Mouse (Mus musculus) embryonic fibroblast, embryonic 13.5 days (primary cell): Measurements from ENCODE around the gene Zfp82. TPM values are rescaled to one million over a fixed set of nuclear protein-coding genes. Genes with fewer than 3 reads are reported as not detected.

Source experiments
- H3K27ac ChIP-seq: 2 replicates; pipeline ENCODE4 v1.5.1; 2012; ENCODE audit warnings: low read length, control low read depth, inconsistent platforms; ENCODE audit not compliant: insufficient read depth
- H3K4me1 ChIP-seq: 2 replicates; pipeline ENCODE4 v1.6.1; 2011; ENCODE audit warnings: low read length; ENCODE audit not compliant: control insufficient read depth, insufficient read depth
- H3K4me3 ChIP-seq: 2 replicates; pipeline ENCODE4 v1.5.1; 2011; ENCODE audit warnings: mild to moderate bottlenecking, control low read depth, low read length; ENCODE audit not compliant: insufficient read depth
- CTCF ChIP-seq: IDR thresholded peaks from 2 replicates; pipeline ENCODE4 v1.5.1; 2011; ENCODE audit warnings: mild to moderate bottlenecking, control low read depth, low read length, moderate library complexity, borderline replicate concordance; ENCODE audit not compliant: insufficient read depth
- POLR2A ChIP-seq: IDR thresholded peaks from 2 replicates; pipeline ENCODE4 v1.6.1; 2011; ENCODE audit warnings: low read depth, mild to moderate bottlenecking, control low read depth, low read length, moderate library complexity
- polyA plus RNA-seq: library from polyadenylated mRNA; stranded (reverse); fragments of >200 nt; gene quantifications from 2 replicates; pipeline ENCODE4 v1.2.4, GENCODE M21; 2011; ENCODE audit warnings: low read depth; ENCODE audit not compliant: missing spikeins, insufficient read length

The Zfp82 gene
- polyA plus RNA-seq, 1 experiment = 2.8 TPM

GRCm38 (mm10) chr7:30017226-30017625, 55.5 kb downstream of the Zfp82 start:
- Histone ChIP-seq H3K4me3 (no peak overlapping the region), H3K27ac (no peak overlapping the region), H3K4me1 (no peaks in the 10 kb centered on the region)
- TF ChIP-seq CTCF (no peak), POLR2A (no peak)

- peaks cover 14% of the 10 kb centered on the region for H3K4me1 ChIP-seq
- TF ChIP-seq CTCF = no peak
- TF ChIP-seq POLR2A = no peak
- H3K27ac ChIP-seq = no peak overlapping the region
- no peak overlapping the region for H3K4me3 ChIP-seq
Measured at GRCm38 (mm10) chr7:30012956-30013363, 59.7 kb downstream of the Zfp82 start.

- H3K4me3 ChIP-seq = no peak overlapping the region
- H3K27ac ChIP-seq = peak overlapping the region; percentile 57; the same call in 1 of the 2 replicates
- no peak for TF ChIP-seq POLR2A
- no peak for TF ChIP-seq CTCF
- H3K4me1 ChIP-seq = peaks cover 16% of the 10 kb centered on the region
Measured at GRCm38 (mm10) chr7:30010551-30011195, 62.0 kb downstream of the Zfp82 start.

- TF ChIP-seq POLR2A = no peak
- TF ChIP-seq CTCF = no peak
- peaks cover 16% of the 10 kb centered on the region for H3K4me1 ChIP-seq
- no peak overlapping the region for H3K4me3 ChIP-seq
- peak overlapping the region; percentile 57 for H3K27ac ChIP-seq
Measured at GRCm38 (mm10) chr7:30009321-30010085, 63.2 kb downstream of the Zfp82 start.

GRCm38 (mm10) chr7:30008020-30008690, 64.5 kb downstream of the Zfp82 start:
- Histone ChIP-seq H3K4me1 (peaks cover 16% of the 10 kb centered on the region), H3K27ac (0 out of 2 replicates have a peak overlapping the region, but pooled peaks have one; percentile 2), H3K4me3 (no peak overlapping the region)
- TF ChIP-seq POLR2A (no peak), CTCF (no peak)

GRCm38 (mm10) chr7:30007601-30008000, 65.1 kb downstream of the Zfp82 start:
- Histone ChIP-seq H3K27ac (0 out of 2 replicates have a peak overlapping the region, but pooled peaks have one; percentile 2), H3K4me3 (no peak overlapping the region), H3K4me1 (peaks cover 16% of the 10 kb centered on the region)
- no peak for TF ChIP-seq POLR2A
- TF ChIP-seq CTCF = no peak

Other genes starting within 250 kb of the Zfp82 start
- 3.9 and 5.2 TPM in 2 replicates for gene Zfp940, start 219.2 kb downstream of the Zfp82 start, polyA plus RNA-seq
- gene Zfp420, start 212.9 kb downstream of the Zfp82 start, polyA plus RNA-seq = 5.8 and 7.3 TPM in 2 replicates
- 11.0 and 12.5 TPM in 2 replicates for gene Zfp27, start 166.3 kb downstream of the Zfp82 start, polyA plus RNA-seq
- gene Zfp383, start 164.7 kb downstream of the Zfp82 start, polyA plus RNA-seq = 6.5 and 11.6 TPM in 2 replicates
- gene Zfp74, start 118.8 kb downstream of the Zfp82 start, polyA plus RNA-seq = 8.0 and 11.9 TPM in 2 replicates
- 17.4 and 21.7 TPM in 2 replicates for gene Zfp568, start 88.9 kb downstream of the Zfp82 start, polyA plus RNA-seq
- gene Zfp14, start 21.5 kb downstream of the Zfp82 start, polyA plus RNA-seq = 3.1 and 3.6 TPM in 2 replicates
- 2.3 and 2.7 TPM in 2 replicates for gene Gm26920, start 17.5 kb upstream of the Zfp82 start, polyA plus RNA-seq
- gene Zfp566, start 17.6 kb upstream of the Zfp82 start, polyA plus RNA-seq = 2.7 and 4.8 TPM in 2 replicates
- 95.0 and 119 TPM in 2 replicates for gene Zfp260, start 21.9 kb upstream of the Zfp82 start, polyA plus RNA-seq
- 8.4 and 9.4 TPM in 2 replicates for gene Zfp382, start 49.0 kb upstream of the Zfp82 start, polyA plus RNA-seq
- 62.6 and 68.9 TPM in 2 replicates for gene Zfp146, start 96.8 kb upstream of the Zfp82 start, polyA plus RNA-seq
- not detected in 2 replicates for gene Cox7a1, start 111.2 kb upstream of the Zfp82 start, polyA plus RNA-seq
- 465 and 512 TPM in 2 replicates for gene Capns1, start 125.9 kb upstream of the Zfp82 start, polyA plus RNA-seq
- 52.0 and 53.4 TPM in 2 replicates for gene Polr2i, start 159.0 kb upstream of the Zfp82 start, polyA plus RNA-seq
- gene Tbcb, start 159.4 kb upstream of the Zfp82 start, polyA plus RNA-seq = 83.5 and 90.8 TPM in 2 replicates
- not detected in 2 replicates for gene Ovol3, start 162.8 kb upstream of the Zfp82 start, polyA plus RNA-seq
- gene Thap8, start 207.2 kb upstream of the Zfp82 start, polyA plus RNA-seq = not detected in 2 replicates
- 7.7 and 8.2 TPM in 2 replicates for gene Wdr62, start 207.5 kb upstream of the Zfp82 start, polyA plus RNA-seq
- 124 and 149 TPM in 2 replicates for gene Clip3, start 218.8 kb upstream of the Zfp82 start, polyA plus RNA-seq
- 20.7 and 21.3 TPM in 2 replicates for gene Alkbh6, start 235.8 kb upstream of the Zfp82 start, polyA plus RNA-seq
- gene Syne4, start 241.9 kb upstream of the Zfp82 start, polyA plus RNA-seq = 1.5 and 2.6 TPM in 2 replicates
- gene E130208F15Rik, start 248.8 kb upstream of the Zfp82 start, polyA plus RNA-seq = 0.67 and 0.90 TPM in 2 replicates